Mouse (Mus musculus) kidney, adult 8-10 months (tissue): Measurements from ENCODE around the gene Gpr155.

ENCODE experiments used
- DNase-seq, 2 experiments: peaks; one replicate each; pipeline ENCODE4 v3.0.0; 2022

The Gpr155 gene

DNA sequence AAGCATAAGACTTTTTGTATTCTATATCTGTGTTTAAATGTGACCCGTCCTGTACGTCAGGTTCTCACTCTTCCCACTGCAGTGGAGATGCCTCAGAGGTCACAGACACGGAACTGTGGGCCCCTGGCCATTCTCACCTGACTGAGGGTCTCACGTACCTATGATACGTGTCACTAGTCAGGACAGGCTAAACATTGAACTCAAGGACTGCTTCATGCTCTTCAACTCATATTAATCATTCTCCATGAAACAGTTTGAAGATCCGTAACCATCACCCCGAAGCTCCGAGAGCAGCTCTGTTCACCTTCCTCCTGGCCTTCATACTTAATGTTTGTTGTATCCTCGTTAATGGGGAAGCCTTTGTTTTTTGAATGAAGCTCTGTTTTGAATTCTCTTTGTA is 68.9 kb downstream of the Gpr155 start:
- DNase-seq: peak in 1 of 2 experiments; percentile 17

DNA sequence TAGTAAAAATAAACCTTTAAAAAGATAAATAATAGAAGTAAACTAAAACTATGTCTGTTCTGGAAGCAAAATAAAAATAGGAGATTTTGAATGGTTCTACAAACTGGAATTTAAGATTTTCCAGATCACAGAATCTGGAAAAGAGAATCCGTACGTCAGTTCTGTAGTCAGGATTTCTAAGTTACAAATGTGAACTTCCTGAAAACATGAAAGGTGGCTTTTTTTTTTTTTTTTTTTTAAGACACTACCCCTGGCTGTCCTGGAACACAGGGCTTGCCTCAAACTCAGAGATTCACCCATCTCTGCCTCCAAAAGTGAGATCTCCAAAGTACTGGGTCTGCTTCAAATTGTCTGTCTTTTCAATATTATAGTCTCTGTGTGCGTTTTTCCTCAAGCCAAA is 72.1 kb downstream of the Gpr155 start:
- DNase-seq: no peak

DNA sequence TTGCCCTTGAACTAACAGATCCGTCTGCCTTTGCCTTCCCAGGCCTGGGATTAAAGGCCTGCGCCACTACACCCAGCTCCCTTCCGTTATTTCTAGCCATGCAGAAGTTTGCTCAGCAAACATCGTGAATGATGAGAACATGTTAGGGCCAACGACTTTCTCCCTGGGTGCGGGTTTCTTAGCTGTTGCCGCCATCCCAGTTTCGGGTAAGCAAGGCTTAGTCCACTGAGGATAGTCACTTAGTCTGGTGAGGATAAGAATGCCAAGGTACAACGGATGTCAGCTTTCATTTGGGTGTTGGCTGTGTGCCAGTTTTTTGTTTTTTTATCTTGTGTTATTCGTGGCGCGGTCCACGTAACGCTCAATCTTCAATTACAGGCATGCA is 73.3 kb downstream of the Gpr155 start:
- DNase-seq: peak; percentile 29 to 44

DNA sequence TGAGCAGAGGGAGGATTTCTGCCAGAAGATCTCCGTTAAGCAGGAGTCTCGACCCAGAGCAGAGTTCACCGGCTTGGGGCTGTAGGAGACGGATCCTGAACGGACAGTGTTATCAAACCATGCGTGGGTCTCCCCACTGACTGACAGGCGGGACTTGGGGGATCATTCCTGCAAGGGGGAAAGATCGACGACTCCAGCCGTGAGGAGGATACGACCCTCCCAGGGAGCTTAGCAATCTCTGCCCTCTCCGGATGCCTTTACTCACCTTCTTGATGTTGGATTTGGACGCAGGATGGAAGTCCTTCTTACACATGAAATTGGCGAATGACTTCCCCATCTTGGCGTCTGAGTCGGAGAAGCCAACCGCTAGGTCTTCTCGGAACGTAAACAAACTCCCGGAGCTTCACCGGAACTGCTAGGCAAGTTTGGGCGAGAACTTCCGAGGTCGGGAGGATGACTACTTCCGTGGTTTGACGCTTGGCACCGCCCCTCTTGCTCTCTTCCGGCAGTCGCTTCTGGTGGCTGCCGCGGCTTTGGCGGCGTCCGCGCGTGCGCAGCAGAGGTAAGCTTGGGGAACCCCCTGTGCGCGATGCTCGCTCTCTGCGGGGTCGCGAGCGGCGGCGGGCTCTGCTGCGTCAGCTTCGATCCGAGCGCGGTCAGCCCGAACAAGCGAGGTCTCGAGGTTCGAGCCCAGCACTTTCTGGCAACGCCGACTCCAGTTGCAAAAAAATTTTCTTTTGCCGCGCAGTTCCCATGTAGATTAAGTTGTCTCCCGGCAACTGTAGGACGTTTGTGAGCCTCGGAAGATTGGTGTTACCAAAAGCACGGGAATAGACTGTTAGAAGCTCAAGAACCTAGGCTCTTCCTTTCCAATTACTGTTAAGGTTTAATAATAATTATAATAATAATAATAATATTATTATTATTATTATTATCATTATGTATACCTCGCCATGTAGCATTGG is 73.9 kb downstream of the Gpr155 start, which contains the start of the genes Scrn3 and Cir1:
Gene Scrn3 (plus strand): TSS at position 450 of the 965 bp plus-strand sequence.
Gene Cir1 (minus strand): TSS at position 550 of the 965 bp plus-strand sequence.
- DNase-seq: peak; percentile 94

DNA sequence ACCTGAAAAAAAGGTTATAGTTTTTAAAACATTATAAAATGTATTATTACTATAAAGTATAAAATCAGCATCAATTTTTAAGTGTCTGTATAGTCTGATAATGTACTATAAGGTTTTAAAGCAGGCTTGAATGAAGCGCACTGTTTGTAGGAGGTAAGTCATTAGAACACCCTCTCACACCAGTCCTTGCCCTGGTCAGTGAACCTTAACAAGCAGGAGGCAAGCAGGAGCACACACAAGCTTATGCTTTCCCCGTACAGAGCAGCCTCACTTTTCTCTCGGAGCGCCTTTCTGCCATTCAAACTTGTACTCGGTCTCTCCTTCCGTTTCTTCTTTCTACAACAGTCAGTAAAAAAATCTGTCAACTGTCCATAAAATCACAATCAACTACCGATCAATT is 80.4 kb downstream of the Gpr155 start:
- peak in 1 of 2 experiments; percentile 24 for DNase-seq

DNA sequence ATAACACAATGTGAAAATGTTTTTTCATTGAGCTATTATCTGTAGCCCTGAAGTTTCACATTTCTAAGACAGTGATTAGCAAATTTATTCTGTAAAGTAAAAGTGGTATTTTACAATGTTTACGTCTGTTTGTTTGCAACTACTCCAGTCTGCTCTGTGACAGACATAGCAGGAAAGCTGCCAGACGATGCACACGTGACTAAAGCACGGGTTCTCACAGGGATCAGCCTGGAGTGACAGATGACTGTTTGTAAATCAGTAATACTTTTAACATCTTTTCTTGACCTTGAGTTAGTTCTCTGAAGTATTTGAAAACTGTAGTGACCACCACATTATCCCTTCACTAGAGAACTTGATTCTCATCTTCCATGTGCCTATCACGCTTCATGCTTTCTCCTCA is 81.9 kb downstream of the Gpr155 start:
- DNase-seq: peak in 1 of 2 experiments; percentile 44

DNA sequence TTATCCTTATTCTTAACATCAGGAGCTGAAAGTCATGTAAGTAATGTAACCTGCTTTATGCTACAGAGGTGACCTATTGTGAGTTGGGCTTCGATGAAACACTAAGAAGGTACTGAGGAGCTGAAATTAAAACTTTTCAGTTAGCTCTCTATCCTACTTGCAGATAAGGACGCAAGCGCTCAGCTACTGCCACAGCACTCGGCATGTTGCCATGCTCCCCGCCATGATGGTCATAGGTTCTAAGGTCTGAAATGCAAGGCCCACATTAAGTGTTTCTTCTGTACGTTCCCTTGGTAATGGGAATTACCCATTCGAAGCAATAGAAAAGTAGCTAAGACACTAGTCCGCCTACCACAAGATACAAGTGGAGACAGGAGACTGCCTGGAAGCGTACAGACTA is 83.7 kb downstream of the Gpr155 start:
- no peak for DNase-seq

DNA sequence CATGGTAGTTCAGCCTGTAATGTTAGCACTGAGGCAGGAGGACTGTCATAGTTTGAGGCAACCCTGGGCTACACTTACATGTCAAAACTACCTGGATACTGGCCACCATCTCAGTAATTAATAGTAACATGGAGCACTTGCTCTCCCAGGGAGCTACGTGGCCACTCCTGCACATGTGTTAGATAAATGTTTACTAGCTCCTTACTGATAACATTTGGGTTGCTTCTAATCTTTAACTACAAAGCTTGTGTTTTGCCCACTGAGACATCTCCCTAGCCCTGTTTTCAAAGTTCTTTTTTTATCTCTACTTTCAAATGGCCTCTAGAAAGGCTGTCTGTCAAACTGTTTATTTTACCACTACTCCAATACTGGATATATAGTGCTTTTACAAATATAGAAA is 84.4 kb downstream of the Gpr155 start:
- DNase-seq: no peak

DNA sequence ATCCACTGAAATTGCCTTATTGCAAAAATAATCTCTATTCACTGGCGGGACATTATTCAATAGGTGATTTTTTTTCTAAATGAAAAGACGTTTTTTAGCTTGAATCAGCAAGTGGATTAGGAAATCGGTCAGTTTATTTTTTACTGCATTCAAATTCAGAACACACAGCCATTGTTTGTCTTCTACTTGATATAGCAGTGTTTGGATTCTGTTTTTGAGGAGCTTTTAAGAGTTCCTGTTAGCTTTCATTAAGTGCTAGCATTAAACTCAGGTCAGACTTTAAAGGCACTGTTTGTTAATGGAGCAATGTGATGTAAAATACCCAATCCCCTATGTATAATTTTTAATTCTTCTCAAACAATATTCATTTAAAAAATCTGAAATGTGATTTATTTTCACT is 87.5 kb downstream of the Gpr155 start:
- DNase-seq: no peak

DNA sequence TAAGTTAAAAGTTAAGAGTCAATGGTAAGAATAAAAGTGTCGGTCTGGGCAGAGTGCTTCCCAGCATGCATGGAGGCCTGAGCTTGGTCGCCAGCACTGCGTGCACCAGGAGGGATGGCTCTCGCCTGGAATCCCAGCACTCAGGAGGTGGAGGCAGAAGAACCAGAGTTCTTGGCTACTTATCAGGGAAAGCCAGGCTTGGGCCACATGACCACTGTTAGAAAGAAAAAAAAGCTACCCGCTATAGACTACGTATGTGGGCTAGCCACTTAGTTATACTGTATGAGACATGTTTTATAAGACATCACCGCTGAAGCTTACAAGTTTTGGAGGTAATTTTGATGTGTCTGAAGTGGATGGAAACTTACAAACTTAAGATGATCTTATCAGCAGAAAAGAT is 88.2 kb downstream of the Gpr155 start:
- no peak for DNase-seq

DNA sequence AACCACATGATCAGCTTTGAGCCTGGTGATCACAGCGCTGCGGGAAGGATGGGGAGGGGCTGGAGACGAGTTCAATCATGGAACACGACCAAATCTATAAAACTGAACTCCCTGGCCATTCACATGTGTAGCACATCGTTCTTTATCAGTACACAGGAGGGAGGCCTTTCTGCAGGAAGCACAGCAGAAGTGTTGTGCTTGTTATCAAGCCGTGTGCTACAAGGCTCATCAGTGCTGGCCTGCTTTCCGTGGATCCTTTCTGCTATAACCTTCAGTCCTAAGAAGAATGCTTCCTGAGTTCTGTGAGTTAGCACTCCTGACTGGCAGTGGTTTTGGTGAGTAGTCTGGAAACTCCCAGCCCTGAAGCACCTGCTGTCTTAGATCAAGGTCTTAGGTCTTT is 91.3 kb downstream of the Gpr155 start:
- DNase-seq: no peak
